Mouse (Mus musculus): ENCODE measurements around the gene Bpgm. TPM values are rescaled to one million over a fixed set of nuclear protein-coding genes. Genes with fewer than 3 reads are reported as not detected.

Gene Bpgm
- polyA plus RNA-seq (2015; fragmentation: Nextera tagmentation; extraction: Ambion mirVana): 89.2 and 96.2 TPM in 2 replicates

- Histone ChIP-seq H3K36me3 (ENCODE audit: control insufficient read depth, insufficient read depth) (no peaks in the 10 kb centered on the region), H3K4me3 (ENCODE audit: low read length) (peak within 1 kb of the TSS; percentile 88), H3K27me3 (ENCODE audit: control insufficient read depth, insufficient read depth, low read length) (no peaks in the 10 kb centered on the region), H3K27ac (ENCODE audit: low read length) (peak within 1 kb of the TSS; percentile 80), H3K4me2 (ENCODE audit: low read depth, low read length) (peak within 1 kb of the TSS; percentile 94), H3K9ac (ENCODE audit: low read length) (peak within 1 kb of the TSS; percentile 82), H3K4me1 (ENCODE audit: control insufficient read depth, insufficient read depth, low read length) (peaks cover 13% of the 10 kb centered on the region), H3K9me3 (replicated peaks; ENCODE audit: control insufficient read depth, low read length) (no peaks in the 10 kb centered on the region)
- WGBS: under 1% methylated on average over 35 of the region's 35 CpGs
- ATAC-seq (replicated peaks; ENCODE audit: extremely low read depth, insufficient read depth, low FRiP score): peak; percentile 99
These were observed at the start of gene Bpgm for GRCm38 (mm10) chr6:34475974-34476794. Gene Bpgm, plus strand, starts transcription at chr6:34476207.

GRCm38 (mm10) chr6:34439006-34439405 is 37.0 kb upstream of the Bpgm start:
- H3K4me3 ChIP-seq (ENCODE audit: low read length): no peak overlapping the region
- no peaks in the 10 kb centered on the region for H3K4me1 ChIP-seq (ENCODE audit: control insufficient read depth, insufficient read depth, low read length)
- H3K4me2 ChIP-seq (ENCODE audit: low read depth, low read length): no peak overlapping the region
- 42% methylated on average over 2 of the region's 2 CpGs for WGBS
- no peaks in the 10 kb centered on the region for H3K27me3 ChIP-seq (ENCODE audit: control insufficient read depth, insufficient read depth, low read length)
- H3K27ac ChIP-seq (ENCODE audit: low read length): no peak overlapping the region
- no peak overlapping the region for H3K9ac ChIP-seq (ENCODE audit: low read length)
- ATAC-seq (replicated peaks; ENCODE audit: extremely low read depth, insufficient read depth, low FRiP score): no peak
- no peaks in the 10 kb centered on the region for H3K36me3 ChIP-seq (ENCODE audit: control insufficient read depth, insufficient read depth)
- H3K9me3 ChIP-seq (replicated peaks; ENCODE audit: control insufficient read depth, low read length): no peaks in the 10 kb centered on the region

- H3K9me3 ChIP-seq (replicated peaks; ENCODE audit: control insufficient read depth, low read length): no peaks in the 10 kb centered on the region
- H3K4me1 ChIP-seq (ENCODE audit: control insufficient read depth, insufficient read depth, low read length): no peaks in the 10 kb centered on the region
- H3K27me3 ChIP-seq (ENCODE audit: control insufficient read depth, insufficient read depth, low read length): no peaks in the 10 kb centered on the region
- H3K36me3 ChIP-seq (ENCODE audit: control insufficient read depth, insufficient read depth): no peaks in the 10 kb centered on the region
- H3K4me2 ChIP-seq (ENCODE audit: low read depth, low read length): no peak overlapping the region
- no peak overlapping the region for H3K9ac ChIP-seq (ENCODE audit: low read length)
- H3K27ac ChIP-seq (ENCODE audit: low read length): no peak overlapping the region
- ATAC-seq (replicated peaks; ENCODE audit: extremely low read depth, insufficient read depth, low FRiP score): no peak
- H3K4me3 ChIP-seq (ENCODE audit: low read length): no peak overlapping the region
- whole genome bisulfite sequencing: 52% methylated on average over 9 of the region's 9 CpGs
These were observed 34.3 kb upstream of the Bpgm start for GRCm38 (mm10) chr6:34441556-34442257.

GRCm38 (mm10) chr6:34443791-34444190 is 32.2 kb upstream of the Bpgm start:
- H3K9me3 ChIP-seq (replicated peaks; ENCODE audit: control insufficient read depth, low read length): no peaks in the 10 kb centered on the region
- no peaks in the 10 kb centered on the region for H3K36me3 ChIP-seq (ENCODE audit: control insufficient read depth, insufficient read depth)
- WGBS: 67% methylated on average over 2 of the region's 2 CpGs
- no peaks in the 10 kb centered on the region for H3K27me3 ChIP-seq (ENCODE audit: control insufficient read depth, insufficient read depth, low read length)
- no peak overlapping the region for H3K27ac ChIP-seq (ENCODE audit: low read length)
- H3K4me2 ChIP-seq (ENCODE audit: low read depth, low read length): no peak overlapping the region
- no peak overlapping the region for H3K9ac ChIP-seq (ENCODE audit: low read length)
- no peak overlapping the region for H3K4me3 ChIP-seq (ENCODE audit: low read length)
- no peak for ATAC-seq (replicated peaks; ENCODE audit: extremely low read depth, insufficient read depth, low FRiP score)
- no peaks in the 10 kb centered on the region for H3K4me1 ChIP-seq (ENCODE audit: control insufficient read depth, insufficient read depth, low read length)

GRCm38 (mm10) chr6:34447961-34448360 is 28.0 kb upstream of the Bpgm start:
- no peak overlapping the region for H3K9ac ChIP-seq (ENCODE audit: low read length)
- H3K4me3 ChIP-seq (ENCODE audit: low read length): no peak overlapping the region
- H3K9me3 ChIP-seq (replicated peaks; ENCODE audit: control insufficient read depth, low read length): no peaks in the 10 kb centered on the region
- H3K4me2 ChIP-seq (ENCODE audit: low read depth, low read length): no peak overlapping the region
- H3K27ac ChIP-seq (ENCODE audit: low read length): no peak overlapping the region
- H3K4me1 ChIP-seq (ENCODE audit: control insufficient read depth, insufficient read depth, low read length): no peaks in the 10 kb centered on the region
- no peaks in the 10 kb centered on the region for H3K27me3 ChIP-seq (ENCODE audit: control insufficient read depth, insufficient read depth, low read length)
- H3K36me3 ChIP-seq (ENCODE audit: control insufficient read depth, insufficient read depth): no peaks in the 10 kb centered on the region
- no peak for ATAC-seq (replicated peaks; ENCODE audit: extremely low read depth, insufficient read depth, low FRiP score)
- 3% methylated on average over 2 of the region's 2 CpGs for WGBS

- no peak overlapping the region for H3K4me3 ChIP-seq (ENCODE audit: low read length)
- no peaks in the 10 kb centered on the region for H3K27me3 ChIP-seq (ENCODE audit: control insufficient read depth, insufficient read depth, low read length)
- WGBS: 67% methylated on average over 1 of the region's 1 CpGs
- H3K36me3 ChIP-seq (ENCODE audit: control insufficient read depth, insufficient read depth): no peaks in the 10 kb centered on the region
- H3K4me2 ChIP-seq (ENCODE audit: low read depth, low read length): no peak overlapping the region
- no peak overlapping the region for H3K9ac ChIP-seq (ENCODE audit: low read length)
- no peaks in the 10 kb centered on the region for H3K9me3 ChIP-seq (replicated peaks; ENCODE audit: control insufficient read depth, low read length)
- no peak overlapping the region for H3K27ac ChIP-seq (ENCODE audit: low read length)
- ATAC-seq (replicated peaks; ENCODE audit: extremely low read depth, insufficient read depth, low FRiP score): no peak
- H3K4me1 ChIP-seq (ENCODE audit: control insufficient read depth, insufficient read depth, low read length): 0 out of 2 replicates have a peak, but pooled peaks cover 2% of the 10 kb centered on the region
These were observed 27.3 kb upstream of the Bpgm start for GRCm38 (mm10) chr6:34448696-34449095.

- 0 out of 2 replicates have a peak, but pooled peaks cover 2% of the 10 kb centered on the region for H3K4me1 ChIP-seq (ENCODE audit: control insufficient read depth, insufficient read depth, low read length)
- 39% methylated on average over 7 of the region's 7 CpGs for WGBS
- H3K27me3 ChIP-seq (ENCODE audit: control insufficient read depth, insufficient read depth, low read length): no peaks in the 10 kb centered on the region
- H3K9ac ChIP-seq (ENCODE audit: low read length): no peak overlapping the region
- no peak for ATAC-seq (replicated peaks; ENCODE audit: extremely low read depth, insufficient read depth, low FRiP score)
- no peak overlapping the region for H3K4me3 ChIP-seq (ENCODE audit: low read length)
- H3K27ac ChIP-seq (ENCODE audit: low read length): no peak overlapping the region
- H3K9me3 ChIP-seq (replicated peaks; ENCODE audit: control insufficient read depth, low read length): no peaks in the 10 kb centered on the region
- no peaks in the 10 kb centered on the region for H3K36me3 ChIP-seq (ENCODE audit: control insufficient read depth, insufficient read depth)
- H3K4me2 ChIP-seq (ENCODE audit: low read depth, low read length): no peak overlapping the region
These were observed 22.8 kb upstream of the Bpgm start for GRCm38 (mm10) chr6:34452963-34453770.

GRCm38 (mm10) chr6:34459456-34459855 is 16.6 kb upstream of the Bpgm start:
- Histone ChIP-seq H3K27me3 (ENCODE audit: control insufficient read depth, insufficient read depth, low read length) (no peaks in the 10 kb centered on the region), H3K4me2 (ENCODE audit: low read depth, low read length) (no peak overlapping the region), H3K4me3 (ENCODE audit: low read length) (no peak overlapping the region), H3K9me3 (replicated peaks; ENCODE audit: control insufficient read depth, low read length) (no peaks in the 10 kb centered on the region), H3K36me3 (ENCODE audit: control insufficient read depth, insufficient read depth) (no peaks in the 10 kb centered on the region), H3K27ac (ENCODE audit: low read length) (no peak overlapping the region), H3K9ac (ENCODE audit: low read length) (no peak overlapping the region), H3K4me1 (ENCODE audit: control insufficient read depth, insufficient read depth, low read length) (no peaks in the 10 kb centered on the region)
- ATAC-seq (replicated peaks; ENCODE audit: extremely low read depth, insufficient read depth, low FRiP score): no peak

All from heart, embryonic 16.5 days (tissue).